Mouse (Mus musculus) CH12.LX (cell line): Measurements from ENCODE around the gene Ppm1l. TPM values are rescaled to one million over a fixed set of nuclear protein-coding genes. Genes with fewer than 3 reads are reported as not detected.

Experiments
- DNase-seq: peaks from one replicate; pipeline ENCODE4 v3.0.0-alpha.2; 2013; ENCODE audit errors: extremely low read depth
- H3K27ac ChIP-seq: 2 replicates; pipeline ENCODE4 v1.5.1; 2012; ENCODE audit warnings: low read depth, mild to moderate bottlenecking, control low read depth, moderate library complexity; ENCODE audit not compliant: insufficient read depth
- H3K27me3 ChIP-seq: replicated peaks from 2 replicates; pipeline ENCODE3; 2012; ENCODE audit warnings: inconsistent platforms
- H3K36me3 ChIP-seq, 2 experiments: replicated peaks in 1 of 2; 2 replicates each; pipeline versions ENCODE3 to v1.6.1; 2012; ENCODE audit warnings: inconsistent platforms in 1 of 2, low read length in 1 of 2, mild to moderate bottlenecking in 1 of 2, mixed read lengths in 1 of 2, moderate library complexity in 1 of 2; ENCODE audit not compliant: control insufficient read depth in 1 of 2, insufficient read depth in 1 of 2
- H3K4me1 ChIP-seq, 2 experiments: 2 replicates each; pipeline ENCODE4 v1.6.1; 2012; ENCODE audit warnings: inconsistent platforms in 1 of 2, moderate library complexity in 1 of 2; ENCODE audit not compliant: insufficient read depth in 2 of 2, control insufficient read depth in 1 of 2
- H3K4me2 ChIP-seq: 2 replicates; pipeline ENCODE4 v1.6.1; 2012; ENCODE audit warnings: low read depth, mild to moderate bottlenecking, control low read depth; ENCODE audit not compliant: poor library complexity, insufficient read depth, severe bottlenecking
- H3K4me3 ChIP-seq, 3 experiments: fragments of 150-350 bp in 1 of 3; sonication (generic) in 1 of 3; replicated peaks in 1 of 3; 2 replicates each; pipeline versions ENCODE3 to v1.5.1; 2011 to 2012; ENCODE audit warnings: low read depth in 2 of 3, low read length in 2 of 3, mild to moderate bottlenecking in 2 of 3, moderate library complexity in 2 of 3, control low read depth in 1 of 3, improper control_type of control experiment in 1 of 3, inconsistent platforms in 1 of 3, mixed read lengths in 1 of 3; ENCODE audit not compliant: poor library complexity in 1 of 3
- H3K79me2 ChIP-seq: replicated peaks from 2 replicates; pipeline ENCODE4 v1.6.1; 2012; ENCODE audit warnings: mild to moderate bottlenecking, moderate library complexity; ENCODE audit not compliant: control insufficient read depth, poor library complexity, insufficient read depth, severe bottlenecking; ENCODE audit errors: extremely low read depth
- H3K9ac ChIP-seq: 2 replicates; pipeline ENCODE4 v1.6.1; 2012; ENCODE audit warnings: low read depth, mild to moderate bottlenecking, control low read depth, moderate library complexity; ENCODE audit not compliant: insufficient read depth
- H3K9me3 ChIP-seq: replicated peaks from 2 replicates; pipeline ENCODE3; 2012; ENCODE audit warnings: low read length, inconsistent platforms, mixed read lengths
- CHD1 ChIP-seq: IDR thresholded peaks from 2 replicates; pipeline ENCODE4 v1.6.1; 2012; ENCODE audit warnings: low read depth, low read length, improper control_type of control experiment, inconsistent platforms
- CTCF ChIP-seq, 2 experiments: IDR thresholded peaks in 1 of 2; conservative IDR thresholded peaks in 1 of 2; 2 replicates each; pipeline ENCODE4 v1.5.1; 2011 to 2012; ENCODE audit warnings: low read depth in 2 of 2, low read length in 2 of 2, improper control_type of control experiment in 1 of 2, inconsistent platforms in 1 of 2, mild to moderate bottlenecking in 1 of 2, moderate library complexity in 1 of 2
- E2F4 ChIP-seq: IDR thresholded peaks from 2 replicates; pipeline ENCODE4 v1.6.1; 2011; ENCODE audit warnings: low read depth, low read length, improper control_type of control experiment; ENCODE audit not compliant: insufficient replicate concordance
- ELF1 ChIP-seq: IDR thresholded peaks from 2 replicates; pipeline ENCODE4 v1.6.1; 2014; ENCODE audit warnings: low read depth, mild to moderate bottlenecking, inconsistent platforms, low read length, improper control_type of control experiment
- GABPA ChIP-seq: IDR thresholded peaks from 2 replicates; pipeline ENCODE4 v1.6.1; 2012; ENCODE audit warnings: low read depth, low read length, improper control_type of control experiment, inconsistent platforms; ENCODE audit not compliant: insufficient replicate concordance
- HCFC1 ChIP-seq: IDR thresholded peaks from 2 replicates; pipeline ENCODE4 v1.6.1; 2012; ENCODE audit warnings: low read depth, mild to moderate bottlenecking, inconsistent platforms, low read length, improper control_type of control experiment
- IRF4 ChIP-seq: IDR thresholded peaks from 2 replicates; pipeline ENCODE4 v1.6.1; 2014; ENCODE audit warnings: low read depth, mild to moderate bottlenecking, inconsistent platforms, low read length, improper control_type of control experiment
- JUND ChIP-seq: conservative IDR thresholded peaks from 2 replicates; pipeline ENCODE4 v1.6.1; 2011; ENCODE audit warnings: low read depth, low read length, improper control_type of control experiment
- KAT2A ChIP-seq: IDR thresholded peaks from 2 replicates; pipeline ENCODE4 v1.6.1; 2012; ENCODE audit warnings: low read length, improper control_type of control experiment, inconsistent platforms; ENCODE audit not compliant: insufficient replicate concordance
- MAFK ChIP-seq: IDR thresholded peaks from 2 replicates; pipeline ENCODE4 v1.6.1; 2011; ENCODE audit warnings: low read length, improper control_type of control experiment; ENCODE audit not compliant: insufficient replicate concordance
- MAZ ChIP-seq: IDR thresholded peaks from 2 replicates; pipeline ENCODE4 v1.6.1; 2012; ENCODE audit warnings: low read depth, mild to moderate bottlenecking, inconsistent platforms, low read length, improper control_type of control experiment, moderate library complexity
- MEF2A ChIP-seq: IDR thresholded peaks from 2 replicates; pipeline ENCODE4 v1.6.1; 2014; ENCODE audit warnings: low read depth, mild to moderate bottlenecking, inconsistent platforms, low read length, improper control_type of control experiment, borderline replicate concordance
- NELFE ChIP-seq: IDR thresholded peaks from 2 replicates; pipeline ENCODE4 v1.6.1; 2011; ENCODE audit warnings: low read depth, low read length, improper control_type of control experiment
- PAX5 ChIP-seq: IDR thresholded peaks from 2 replicates; pipeline ENCODE4 v1.6.1; 2012; ENCODE audit warnings: low read length, inconsistent platforms, mixed read lengths
- RCOR1 ChIP-seq: conservative IDR thresholded peaks from 2 replicates; pipeline ENCODE4 v1.6.1; 2012; ENCODE audit warnings: low read depth, mild to moderate bottlenecking, inconsistent platforms, low read length, improper control_type of control experiment
- SIN3A ChIP-seq: IDR thresholded peaks from 2 replicates; pipeline ENCODE4 v1.6.1; 2012; ENCODE audit warnings: low read length, improper control_type of control experiment, inconsistent platforms
- SMC3 ChIP-seq: IDR thresholded peaks from 2 replicates; pipeline ENCODE4 v1.6.1; 2011; ENCODE audit warnings: low read depth, low read length, improper control_type of control experiment
- ZKSCAN1 ChIP-seq: IDR thresholded peaks from 2 replicates; pipeline ENCODE4 v1.6.1; 2012; ENCODE audit warnings: low read depth, inconsistent platforms, low read length, improper control_type of control experiment, borderline replicate concordance
- ZMIZ1 ChIP-seq: IDR thresholded peaks from 2 replicates; pipeline ENCODE4 v1.6.1; 2012; ENCODE audit warnings: low read depth, mild to moderate bottlenecking, inconsistent platforms, low read length, improper control_type of control experiment
- ZNF384 ChIP-seq: IDR thresholded peaks from 2 replicates; pipeline ENCODE4 v1.6.1; 2012; ENCODE audit warnings: low read depth, low read length, improper control_type of control experiment, inconsistent platforms
- dilution Hi-C: fragments of 300-500 bp; cut with MboI; formaldehyde crosslinking; loops from 2 replicates; pipeline ENCODE4 v1.14.3; 2020; ENCODE audit warnings: low sequenced_read_pairs; ENCODE audit not compliant: extremely low pct_unique_long_range_greater_than_20kb, extremely low pct_ligation_motif_present
- in situ Hi-C: fragments of 300-500 bp; cut with MboI; formaldehyde crosslinking; loops from 3 replicates; pipeline ENCODE4 v1.14.3; 2019; ENCODE audit warnings: low sequenced_read_pairs, low pct_ligation_motif_present, low pct_unique_long_range_greater_than_20kb, mixed read lengths
- polyA plus RNA-seq: library from polyadenylated mRNA; unstranded; fragments of >175 nt; gene quantifications from 2 replicates; pipeline ENCODE4 v1.2.1, GENCODE M21; 2012; ENCODE audit warnings: low read depth; ENCODE audit not compliant: insufficient read length
- total RNA-seq, 2 experiments: library from RNA; depleted of rRNA; stranded (reverse); fragments of 300-350 nt in 1 of 2; fragments of >200 nt in 1 of 2; gene quantifications; 2 replicates each; pipeline ENCODE4 v1.2.3; 2012 to 2014

Ppm1l gene
- total and polyA plus RNA-seq, 3 experiments = 0.68 to 2.4 (median 1.7) TPM

- peaks cover 0 to 10% of the 10 kb centered on the region in 2 experiments; a peak in 2 of 4 replicates for H3K4me1 ChIP-seq
- no peak for DNase-seq
- no peaks in the 10 kb centered on the region for H3K9me3 ChIP-seq
- no peaks in the 10 kb centered on the region for H3K79me2 ChIP-seq
- dilution Hi-C loops (no loop called here), in situ Hi-C loops (no loop called here)
- TF ChIP-seq ZNF384 (no peak), NELFE (no peak), RCOR1 (no peak), ZKSCAN1 (no peak), MAZ (no peak), ZMIZ1 (no peak), CTCF (conservative IDR thresholded peaks at IDR 0.05 in 1 of 2, IDR thresholded peaks at IDR 0.05 in 1 of 2; ENCODE audit: low read depth in 2 of 2, low read length in 2 of 2) (no peak)
- H3K4me2 ChIP-seq = no peak overlapping the region
- no peak overlapping the region for H3K9ac ChIP-seq
- no peak overlapping the region for H3K4me3 ChIP-seq
- H3K36me3 ChIP-seq = no peaks in the 10 kb centered on the region
- no peaks in the 10 kb centered on the region for H3K27me3 ChIP-seq
- H3K27ac ChIP-seq = no peak overlapping the region
Measured at GRCm38 (mm10) chr3:69458756-69459155, 142.1 kb downstream of the Ppm1l start.

- Histone ChIP-seq H3K4me1 (no peaks in the 10 kb centered on the region), H3K9me3 (no peaks in the 10 kb centered on the region), H3K9ac (no peak overlapping the region), H3K4me3 (no peak overlapping the region), H3K27ac (no peak overlapping the region), H3K27me3 (no peaks in the 10 kb centered on the region), H3K4me2 (no peak overlapping the region), H3K36me3 (no peaks in the 10 kb centered on the region), H3K79me2 (no peaks in the 10 kb centered on the region)
- DNase-seq = no peak
- in situ Hi-C loops = no loop called here
- TF ChIP-seq MAZ (no peak), KAT2A (no peak), CHD1 (no peak), RCOR1 (no peak), SMC3 (no peak), PAX5 (no peak), NELFE (no peak), MAFK (no peak), SIN3A (no peak), MEF2A (no peak), IRF4 (no peak), ZKSCAN1 (no peak), ZMIZ1 (no peak), GABPA (no peak), E2F4 (no peak), ZNF384 (no peak), ELF1 (no peak), CTCF (conservative IDR thresholded peaks at IDR 0.05 in 1 of 2, IDR thresholded peaks at IDR 0.05 in 1 of 2; ENCODE audit: low read depth in 2 of 2, low read length in 2 of 2) (no peak), HCFC1 (no peak), JUND (no peak)
- dilution Hi-C loops = no loop called here
Measured at GRCm38 (mm10) chr3:69461956-69462355, 145.3 kb downstream of the Ppm1l start.
